Mouse (Mus musculus) megakaryocyte, embryonic 14.5 days (primary cell): Measurements from ENCODE around the gene Gng4.

Source experiments
- FLI1 ChIP-seq: IDR thresholded peaks from 2 replicates; pipeline ENCODE4 v1.6.1; 2012; ENCODE audit warnings: low read length, inconsistent platforms, mixed read lengths
- GATA1 ChIP-seq: IDR thresholded peaks from 3 replicates; pipeline ENCODE4 v1.6.1; 2012; ENCODE audit warnings: mixed read lengths, low read length, inconsistent platforms, borderline replicate concordance

DNA sequence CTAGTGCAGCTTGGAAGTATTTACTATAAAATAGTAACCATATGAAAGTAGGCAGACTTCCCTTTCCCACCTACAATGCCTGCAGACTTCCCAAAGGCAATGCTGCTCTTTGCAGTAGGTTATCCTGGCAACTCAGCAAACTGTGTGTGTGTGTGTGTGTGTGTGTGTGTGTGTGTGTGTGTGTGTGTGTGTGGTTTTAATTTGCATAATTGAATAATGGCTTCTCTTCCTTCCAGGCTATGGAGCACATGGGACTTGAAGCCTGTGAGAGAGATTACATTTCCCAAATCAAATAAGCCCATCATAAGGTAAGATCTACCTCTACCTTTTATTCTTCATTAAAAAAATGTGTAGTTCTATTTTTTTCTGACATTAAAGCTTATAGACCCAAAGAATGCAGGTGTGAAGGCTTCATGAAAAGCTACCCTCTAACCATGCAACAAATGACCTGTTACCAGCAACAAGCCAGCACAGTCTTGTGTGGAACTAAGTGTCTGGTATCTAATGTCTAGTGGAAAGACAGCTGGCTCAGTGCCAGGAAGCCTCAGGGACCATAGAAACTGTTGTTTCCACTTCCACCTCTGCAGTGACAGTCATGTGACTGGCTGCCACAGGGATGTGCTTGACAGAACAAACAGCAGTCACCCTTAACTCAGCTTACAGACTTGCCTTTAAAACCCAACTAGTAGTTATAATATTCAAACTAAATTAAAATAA lies 7.9 kb upstream of the Gng4 start:
- TF ChIP-seq GATA1, result no peak
- TF ChIP-seq FLI1, result no peak
